Mouse (Mus musculus): ENCODE data around the gene Abcc6. TPM values are rescaled to one million over a fixed set of nuclear protein-coding genes. Genes with fewer than 3 reads are reported as not detected.
"Not testable (repeated sequence)": the region's sequence is repeated elsewhere in the genome, so short reads cannot be mapped to it uniquely, and the experiment has no call there.

Gene Abcc6
- total RNA-seq, 2 experiments from 2014 or later, result 5.2 to 5.9 TPM

DNA sequence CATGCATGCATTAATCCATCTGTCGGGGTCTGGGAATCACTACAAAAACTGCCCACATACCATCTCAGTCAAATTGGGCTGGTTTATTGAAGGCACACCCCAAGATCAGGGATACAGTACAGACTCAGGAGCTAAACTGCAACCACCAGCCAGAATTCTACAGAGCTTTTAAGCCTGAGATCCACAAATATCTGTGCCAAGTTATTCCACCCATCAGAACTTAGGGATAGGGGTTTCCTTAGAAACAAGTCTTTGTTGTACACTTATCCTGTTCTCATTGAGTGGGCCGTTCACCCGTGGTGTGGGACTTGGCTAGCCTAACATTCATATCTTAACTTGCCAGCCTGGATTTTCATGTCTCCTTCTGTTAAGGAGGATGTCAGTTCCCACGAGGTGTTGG, 81.0 kb downstream of the Abcc6 start:
- intact Hi-C loops (cut with DNase I), result loop anchor here (5.0 kb wide), 1 partner anchor 58 kb away; no protein-coding TSS in a partner anchor
- DNase-seq (ENCODE audit: low spot score in 2 of 2), result peak in 1 of 2 experiments; percentile 61

DNA sequence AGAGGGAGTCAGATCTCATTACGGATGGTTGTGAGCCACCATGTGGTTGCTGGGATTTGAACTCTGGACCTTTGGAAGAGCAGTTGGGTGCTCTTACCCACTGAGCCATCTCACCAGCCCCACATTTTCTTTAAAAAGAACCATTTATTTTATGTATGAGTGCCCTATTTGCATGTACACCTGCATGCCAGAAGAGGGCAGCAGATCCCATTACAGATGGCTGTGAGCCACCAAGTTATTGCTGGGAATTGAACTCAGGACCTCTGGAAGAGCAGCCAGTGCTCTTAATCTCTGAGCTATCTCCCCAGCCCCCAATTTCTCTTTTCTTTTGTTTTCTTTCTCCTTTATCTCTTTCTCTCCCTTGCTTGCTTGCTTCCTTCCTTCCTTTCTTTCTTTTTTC, 86.8 kb downstream of the Abcc6 start:
- intact Hi-C loops (cut with DNase I); DNase-seq (ENCODE audit: low spot score in 2 of 2): not testable (repeated sequence)

- DNase-seq (ENCODE audit: low spot score in 2 of 2), result no peak
- intact Hi-C loops (cut with DNase I), result no loop called here
Measured at GRCm38 (mm10) chr7:45941986-45942385, 88.1 kb downstream of the Abcc6 start.

DNA sequence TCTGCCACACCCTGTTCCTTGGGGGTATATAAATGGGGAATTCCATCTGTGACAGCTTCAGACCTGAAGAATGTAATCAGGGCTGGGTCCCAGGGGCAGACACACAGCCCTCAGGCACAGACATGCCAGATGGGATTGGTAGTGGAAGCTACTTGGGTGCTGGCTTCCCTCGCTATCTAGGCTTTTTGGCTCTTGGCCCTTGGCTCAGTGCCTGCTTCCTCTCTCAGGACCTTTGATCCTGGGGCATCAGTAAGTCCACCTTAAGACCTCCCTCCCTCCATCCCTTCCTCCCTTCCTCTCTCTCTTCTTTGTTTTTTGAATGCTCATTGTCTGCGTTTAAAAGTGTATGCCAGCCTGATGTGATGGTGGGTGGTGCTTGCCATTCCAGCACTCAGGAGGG, 90.3 kb downstream of the Abcc6 start:
- intact Hi-C loops (cut with DNase I), result loop anchor here (5.0 kb wide), 1 partner anchor 68 kb away; the partner anchor contains the start of gene Kdelr1
- DNase-seq (ENCODE audit: low spot score in 2 of 2), result no peak

DNA sequence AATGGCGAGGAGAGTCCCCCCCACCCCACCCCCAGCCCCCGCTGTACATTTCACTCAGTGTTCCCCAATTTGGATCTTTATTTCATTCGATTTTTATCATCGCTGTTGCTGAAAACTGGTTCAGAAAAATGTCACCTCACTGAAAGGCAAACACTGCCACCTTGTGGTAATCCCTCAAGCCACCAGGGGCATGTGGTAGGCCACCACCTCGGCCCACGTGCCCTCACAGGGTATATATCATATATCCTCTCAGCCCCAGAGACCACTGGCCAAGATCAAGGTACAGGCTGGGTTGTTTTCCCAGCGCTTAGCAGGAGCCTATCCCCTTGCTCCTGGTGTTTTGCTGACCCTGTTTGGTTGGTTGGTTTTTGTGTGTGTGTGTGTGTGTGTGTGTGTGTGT, 95.0 kb downstream of the Abcc6 start:
- intact Hi-C loops (cut with DNase I), result loop anchor here (5.0 kb wide), 1 partner anchor 63 kb away; the partner anchor contains the start of gene Kdelr1
- DNase-seq (ENCODE audit: low spot score in 2 of 2), result peak; percentile 51 to 64

DNA sequence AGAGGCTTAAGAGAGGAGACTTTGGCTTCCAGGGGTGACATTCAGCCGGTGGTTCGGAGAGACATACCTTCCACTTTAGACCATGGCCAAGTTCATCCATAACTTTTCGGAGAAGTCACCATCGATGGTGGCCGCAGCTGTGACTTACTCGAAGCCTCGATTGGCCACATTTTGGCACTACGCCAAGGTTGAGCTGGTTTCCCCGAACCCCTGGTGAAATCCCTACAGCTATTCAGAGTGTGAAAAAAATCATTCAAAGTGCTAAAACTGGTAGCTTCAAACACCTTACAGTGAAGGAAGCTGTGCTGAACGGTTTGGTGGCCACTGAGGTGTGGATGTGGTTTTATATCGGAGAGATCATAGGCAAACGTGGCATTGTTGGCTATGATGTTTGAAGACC, 96.3 kb downstream of the Abcc6 start:
- intact Hi-C loops (cut with DNase I); DNase-seq (ENCODE audit: low spot score in 2 of 2): not testable (repeated sequence)

DNA sequence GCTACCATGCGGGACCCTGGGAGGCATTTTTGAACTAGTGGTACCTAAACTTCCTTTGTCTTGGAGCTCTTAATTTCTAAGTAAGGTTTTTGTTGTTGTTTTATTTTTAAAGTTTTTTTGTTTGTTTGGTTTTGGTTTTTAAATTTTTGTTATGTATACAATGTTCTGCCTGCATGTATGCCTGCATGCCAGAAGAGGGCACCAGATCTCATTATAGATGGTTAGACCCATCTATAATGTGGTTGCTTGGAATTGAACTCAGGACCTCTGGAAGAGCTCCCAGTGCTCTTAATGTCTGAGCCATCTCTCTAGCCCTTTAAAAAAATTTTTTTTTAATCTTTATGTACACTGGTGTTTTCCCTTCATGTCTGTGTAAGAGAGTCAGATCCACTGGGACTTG, 100.4 kb downstream of the Abcc6 start:
- intact Hi-C loops (cut with DNase I), result loop anchor here (10.0 kb wide), 1 partner anchor 195 kb away; no protein-coding TSS in a partner anchor
- no peak for DNase-seq (ENCODE audit: low spot score in 2 of 2)

- DNase-seq (ENCODE audit: low spot score in 2 of 2), result no peak
- intact Hi-C loops (cut with DNase I), result loop anchor here (10.0 kb wide), 1 partner anchor 194 kb away; no protein-coding TSS in a partner anchor
Measured at GRCm38 (mm10) chr7:45928626-45929295, 101.3 kb downstream of the Abcc6 start.

DNA sequence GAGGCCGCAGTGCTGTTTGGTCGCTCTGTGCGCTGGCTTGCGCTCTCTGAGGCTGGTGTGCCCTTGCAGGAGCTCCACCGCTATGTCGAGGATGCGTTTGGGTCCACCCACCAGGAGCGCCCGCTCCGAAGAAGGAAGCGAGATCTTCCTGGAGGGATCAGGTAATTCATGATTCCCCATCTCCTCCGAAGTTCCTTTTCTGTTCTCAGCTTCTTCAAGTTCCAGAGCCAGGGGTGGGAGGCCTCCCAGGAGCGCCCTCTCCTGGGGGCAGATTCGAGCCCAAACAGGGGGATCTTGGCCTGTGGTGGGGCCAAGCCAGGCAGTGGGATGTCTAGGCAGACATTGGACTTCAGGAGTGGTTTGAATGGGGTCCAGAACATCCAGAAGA, 105.7 kb downstream of the Abcc6 start:
- DNase-seq (ENCODE audit: low spot score in 2 of 2), result no peak
- intact Hi-C loops (cut with DNase I), result loop anchor here (10.0 kb wide), 1 partner anchor 190 kb away; no protein-coding TSS in a partner anchor

DNA sequence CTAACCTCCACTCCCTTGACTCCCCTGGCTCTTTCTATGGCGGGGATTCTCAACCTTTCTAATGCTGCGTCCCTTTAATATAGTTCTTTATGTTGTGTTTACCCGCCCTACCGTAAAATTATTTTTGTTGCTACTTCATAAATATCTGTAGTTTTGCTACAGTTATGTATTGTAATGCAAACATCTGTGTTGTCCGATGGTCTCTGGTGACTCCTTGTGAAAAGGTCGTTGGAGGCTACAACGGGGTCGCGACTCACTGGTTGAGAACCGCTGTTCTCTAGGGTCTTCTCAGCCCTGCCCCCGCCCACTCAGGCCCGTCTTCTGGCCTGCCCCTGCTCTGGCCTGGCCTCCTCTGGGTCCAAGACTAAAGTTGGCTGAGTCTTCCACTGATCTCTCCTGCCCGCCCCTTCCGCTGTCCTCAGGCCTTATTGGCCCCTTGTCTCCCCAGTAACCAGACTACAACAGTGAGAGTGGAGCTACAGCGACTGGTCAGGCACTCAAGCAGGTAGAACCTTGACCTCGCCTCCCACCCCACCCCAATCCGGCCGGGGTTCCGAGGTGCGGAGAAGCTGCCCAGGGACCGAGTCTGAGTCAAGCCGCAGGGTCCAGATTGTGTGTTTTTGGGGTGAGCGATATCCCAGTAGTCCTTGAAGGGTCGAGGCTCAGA, 106.2 kb downstream of the Abcc6 start, which contains the start of gene Ccdc114:
Gene Ccdc114 (plus strand): TSS at position 311 of the 667 bp plus-strand sequence.
- DNase-seq (ENCODE audit: low spot score in 2 of 2), result peak; percentile 35 to 36
- intact Hi-C loops (cut with DNase I), result loop anchor here (2.0 to 10.0 kb wide), 2 partner anchors 27 to 189 kb away; partner anchors contain the start of genes Syngr4 and Tmem143

DNA sequence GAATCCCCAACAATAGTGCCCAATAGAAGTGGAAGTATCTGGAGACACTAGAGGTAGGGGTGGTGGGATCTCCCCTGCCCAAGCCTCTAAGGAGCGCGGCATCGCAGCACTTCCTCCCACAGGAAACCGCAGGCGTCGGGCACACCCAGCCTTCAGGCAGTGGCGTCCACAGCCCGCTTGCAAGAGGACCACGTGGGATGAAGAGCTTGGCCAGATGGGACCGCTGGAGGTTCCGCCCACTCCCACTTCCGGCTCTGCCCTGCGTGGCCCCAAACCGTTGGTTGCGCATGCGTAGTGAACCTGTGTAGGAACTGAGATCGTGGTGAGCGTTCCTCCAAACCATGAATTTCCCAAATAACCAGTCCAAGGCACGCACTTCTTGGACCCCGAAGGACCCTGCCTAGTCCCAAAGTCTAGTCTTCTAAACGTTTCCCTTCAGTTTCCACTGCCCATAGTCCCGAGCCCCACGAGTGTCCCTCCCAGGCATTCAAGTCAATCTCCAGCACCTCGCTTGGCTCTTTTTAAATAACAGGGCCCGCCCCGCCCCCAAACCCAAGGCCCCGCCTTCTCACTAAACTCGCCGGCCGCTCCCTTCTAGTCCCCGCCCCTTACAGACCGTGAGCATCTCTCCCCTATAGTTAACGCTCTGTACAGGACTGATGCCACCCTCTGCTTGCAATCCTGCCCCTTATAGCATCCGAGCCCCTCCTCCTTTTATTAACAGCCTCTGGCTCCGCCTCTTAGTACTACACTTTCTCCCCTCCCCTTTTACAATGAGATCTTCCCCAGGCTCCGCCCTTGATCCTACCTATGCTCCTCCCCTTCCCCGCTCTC, 107.0 kb downstream of the Abcc6 start:
- peak; percentile 92 to 96 for DNase-seq (ENCODE audit: low spot score in 2 of 2)
- intact Hi-C loops (cut with DNase I), result loop anchor here (2.0 to 10.0 kb wide), 2 partner anchors 26 to 188 kb away; partner anchors contain the start of genes Syngr4 and Tmem143

DNA sequence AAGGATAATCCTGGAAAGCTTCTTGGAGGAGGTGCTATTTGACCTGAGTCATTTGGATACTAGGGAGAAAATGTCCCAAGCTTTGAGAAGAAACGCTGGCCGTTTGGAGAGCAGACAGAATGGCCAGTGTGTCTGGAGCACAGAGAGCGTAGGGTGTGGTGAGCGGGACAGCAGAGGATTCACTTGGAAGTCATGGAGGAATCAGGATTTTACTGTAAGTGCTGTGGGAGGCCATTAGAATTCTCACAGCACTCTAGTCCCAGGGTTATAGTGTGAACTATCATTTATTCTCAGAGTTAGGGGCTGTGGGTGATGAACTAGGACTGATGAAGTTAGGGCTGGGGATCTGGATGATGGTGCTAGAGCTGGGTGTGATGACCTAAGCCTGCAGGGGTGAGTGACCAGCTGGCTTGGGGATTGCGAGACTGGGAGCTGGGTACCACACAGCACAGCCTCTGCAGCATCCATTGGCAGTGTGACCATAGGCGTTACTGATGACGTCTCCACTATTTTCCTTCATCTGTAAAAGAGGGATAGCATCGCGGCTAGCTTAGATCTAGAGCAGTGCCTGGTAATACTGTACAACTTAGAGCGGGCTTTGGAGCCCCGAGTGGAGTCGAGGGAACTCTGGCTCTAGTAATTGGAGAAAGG, 108.0 kb downstream of the Abcc6 start:
- intact Hi-C loops (cut with DNase I), result loop anchor here (2.0 to 10.0 kb wide), 2 partner anchors 25 to 187 kb away; partner anchors contain the start of genes Syngr4 and Tmem143
- no peak for DNase-seq (ENCODE audit: low spot score in 2 of 2)

GRCm38 (mm10) chr7:45921242-45921621, 108.9 kb downstream of the Abcc6 start, which contains the start of gene Emp3:
Gene Emp3 (minus strand): TSS chr7:45921404.
- intact Hi-C loops (cut with DNase I), result loop anchor here (10.0 kb wide), 1 partner anchor 186 kb away; no protein-coding TSS in a partner anchor
- DNase-seq (ENCODE audit: low spot score in 2 of 2), result no peak

DNA sequence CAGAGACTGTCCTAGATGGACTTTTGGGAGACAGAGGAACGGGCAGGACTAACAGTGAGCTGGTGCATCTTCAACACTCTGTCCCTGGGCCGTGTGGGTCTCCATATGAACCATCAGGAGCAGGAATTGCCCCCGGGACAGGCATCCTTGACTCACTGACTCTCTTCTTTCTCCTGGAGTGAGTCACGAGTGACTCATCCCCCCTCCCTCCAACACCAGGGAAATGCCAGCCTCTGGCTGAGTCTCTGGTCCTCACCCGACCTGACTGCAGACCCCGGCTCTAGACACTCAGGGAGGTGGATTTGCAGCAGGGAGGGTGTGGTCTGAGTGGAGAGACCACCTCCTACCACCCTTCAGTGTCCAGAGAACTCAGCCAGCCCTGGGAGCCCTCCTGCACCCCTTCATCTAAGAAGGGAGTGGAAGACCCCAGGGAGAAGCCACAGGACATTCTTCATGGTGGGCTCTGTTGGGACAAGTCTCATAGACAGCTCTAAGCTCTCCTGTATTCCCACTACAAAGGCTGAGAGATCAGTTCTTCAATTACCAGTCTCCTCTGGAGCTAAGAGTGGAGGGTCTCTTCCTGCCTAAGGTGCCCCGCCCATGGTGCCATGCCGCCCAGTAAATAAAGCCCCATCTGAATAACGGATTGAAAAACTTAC, 109.4 kb downstream of the Abcc6 start:
- DNase-seq (ENCODE audit: low spot score in 2 of 2), result no peak
- intact Hi-C loops (cut with DNase I), result loop anchor here (10.0 kb wide), 1 partner anchor 186 kb away; no protein-coding TSS in a partner anchor

- intact Hi-C loops (cut with DNase I), result loop anchor here (10.0 kb wide), 1 partner anchor 185 kb away; no protein-coding TSS in a partner anchor
- no peak for DNase-seq (ENCODE audit: low spot score in 2 of 2)
Measured at GRCm38 (mm10) chr7:45919761-45920160, 110.3 kb downstream of the Abcc6 start.

- intact Hi-C loops (cut with DNase I), result no loop called here
- DNase-seq (ENCODE audit: low spot score in 2 of 2), result no peak
Measured at GRCm38 (mm10) chr7:45919083-45919671, 110.9 kb downstream of the Abcc6 start.

- DNase-seq (ENCODE audit: low spot score in 2 of 2), result no peak
Measured at GRCm38 (mm10) chr7:45917926-45918325, 112.2 kb downstream of the Abcc6 start.

More at GRCm38 (mm10) chr7:45917926-45918325, 112.2 kb downstream of the Abcc6 start:
- intact Hi-C loops (cut with DNase I), result no loop called here
